ENCODE assay signal across 8 mouse cellular contexts in genomic region chr6:143100478-143101115, GRCm38 (mm10). TPM values are rescaled to one million over a fixed set of nuclear protein-coding genes. Genes with fewer than 3 reads are reported as not detected.
A peak's percentile ranks its signal among the peaks of the same experiment; 100 is the strongest.
DNase-seq lines count a peak whose midpoint lies in the region; ATAC-seq and TF ChIP-seq lines count a peak whose summit lies in the region.

No protein-coding gene starts in this region.

- intact Hi-C loops in left cerebral cortex, postnatal 25 days (cut with DNase I): loop anchor here (1.0 kb wide), 1 partner anchor 67 kb away; the partner anchor contains the start of gene Etnk1

- ATAC-seq in cerebellum, adult (ENCODE audit: insufficient number of reproducible peaks, low FRiP score, low TSS enrichment): no peak
- ATAC-seq in liver, embryonic 11.5 days (replicated peaks; ENCODE audit: low FRiP score): no peak; the same call in 1 of the 2 replicates

- H3K9me3 ChIP-seq in liver, embryonic 11.5 days (ENCODE audit: control insufficient read depth, low read length): no peaks in the 10 kb centered on the region

- H3K27me3 ChIP-seq in thymus, adult 2 months (ENCODE audit: control insufficient read depth, insufficient read depth, low read length): no peaks in the 10 kb centered on the region
- no peaks in the 10 kb centered on the region for H3K27me3 ChIP-seq in liver, embryonic 11.5 days (replicated peaks; ENCODE audit: control insufficient read depth, insufficient read depth, low read length)

- peaks cover 5% of the 10 kb centered on the region for H3K4me1 ChIP-seq in thymus, adult 2 months (replicated peaks; ENCODE audit: control insufficient read depth, insufficient read depth, low read length)
- H3K4me1 ChIP-seq in liver, embryonic 11.5 days (replicated peaks; ENCODE audit: control insufficient read depth, insufficient read depth, low read length): no peaks in the 10 kb centered on the region

- TF ChIP-seq POLR2A in thymus, adult 2 months (IDR thresholded peaks at IDR 0.05; ENCODE audit: control insufficient read depth, extremely low read depth, insufficient read depth, low read length, poor library complexity): no peak

- peak overlapping the region; percentile 67 for H3K4me2 ChIP-seq in liver, embryonic 11.5 days

- H3K9ac ChIP-seq in liver, embryonic 11.5 days (ENCODE audit: low read depth, low read length): peak overlapping the region; percentile 84

- TF ChIP-seq CTCF in thymus, adult 2 months (IDR thresholded peaks at IDR 0.05; ENCODE audit: borderline replicate concordance, control insufficient read depth, extremely low read depth, insufficient read depth, low read length, poor library complexity): no peak

- no peak overlapping the region for H3K27ac ChIP-seq in thymus, adult 2 months (ENCODE audit: control insufficient read depth, insufficient read depth, low read length)
- H3K27ac ChIP-seq in liver, embryonic 11.5 days (ENCODE audit: low read depth, low read length): no peak overlapping the region

- no peaks in the 10 kb centered on the region for H3K36me3 ChIP-seq in thymus, adult 2 months (ENCODE audit: control insufficient read depth, insufficient read depth, low read length)
- H3K36me3 ChIP-seq in liver, embryonic 11.5 days (ENCODE audit: control insufficient read depth, insufficient read depth, low read length): peaks cover 2% of the 10 kb centered on the region; the same call in 1 of the 2 replicates

- DNase-seq in cerebellum, adult 8-10 months: peak; percentile 16
- DNase-seq in thymus, adult 2 months: no peak
- DNase-seq in thymus, postnatal 25 days: no peak
- DNase-seq in liver, embryonic 11.5 days (ENCODE audit: low spot score): no peak
- no peak for DNase-seq in frontal cortex, postnatal 10 days (ENCODE audit: low spot score in 2 of 2)
- no peak for DNase-seq in left cerebral cortex, postnatal 25 days (ENCODE audit: low spot score in 2 of 2)
- no peak for DNase-seq in urinary bladder, postnatal 14 days (ENCODE audit: low spot score)

- peak overlapping the region; percentile 43 for H3K4me3 ChIP-seq in thymus, adult 2 months (ENCODE audit: control insufficient read depth, insufficient read depth, low read length)
- peak overlapping the region; percentile 84 for H3K4me3 ChIP-seq in liver, embryonic 11.5 days (ENCODE audit: low read depth, low read length)

- WGBS in thymus, adult 2 months: 53% methylated on average over 8 of the region's 8 CpGs
- WGBS in liver, embryonic 11.5 days: 53% methylated on average over 8 of the region's 8 CpGs

RNA-seq across cellular contexts. Expression of gene C2cd5, which starts 0.7 kb away (rescaled TPM):
- 34.9 and 36.2 TPM in 2 replicates for polyA plus RNA-seq in thymus, adult 2 months (2012; rRNA removed)
- polyA plus RNA-seq in liver, embryonic 11.5 days (2014; fragmentation: Nextera tagmentation; extraction: Ambion mirVana): 24.1 and 25.0 TPM in 2 replicates
- total RNA-seq in left cerebral cortex, postnatal 25 days (2021): 100 to 1,000 TPM in 1 of 2 experiments, 10 to 100 TPM in 1; 79.8 to 102 TPM
